Mouse (Mus musculus): ENCODE data around the gene Tuba1a. TPM values are rescaled to one million over a fixed set of nuclear protein-coding genes. Genes with fewer than 3 reads are reported as not detected.

The Tuba1a gene
- total and polyA plus RNA-seq, 3 experiments, result 153 to 533 (median 254) TPM

- Histone ChIP-seq H3K4me2 (ENCODE audit: insufficient read depth, low read depth, poor library complexity, severe bottlenecking) (no peak overlapping the region), H3K4me1 (ENCODE audit: control insufficient read depth in 1 of 2, insufficient read depth in 2 of 2) (peaks cover 3 to 22% of the 10 kb centered on the region in 2 experiments), H3K9me3 (replicated peaks; ENCODE audit: low read length) (peaks cover 3% of the 10 kb centered on the region), H3K79me2 (replicated peaks; ENCODE audit: control insufficient read depth, extremely low read depth, insufficient read depth, poor library complexity, severe bottlenecking) (no peaks in the 10 kb centered on the region), H3K4me3 (replicated peaks in 1 of 3; ENCODE audit: low read depth in 2 of 3, low read length in 2 of 3, poor library complexity in 1 of 3) (no peak overlapping the region), H3K9ac (ENCODE audit: insufficient read depth, low read depth) (no peak overlapping the region), H3K27me3 (replicated peaks) (peaks cover 3% of the 10 kb centered on the region), H3K36me3 (replicated peaks in 1 of 2; ENCODE audit: control insufficient read depth in 1 of 2, insufficient read depth in 1 of 2, low read length in 1 of 2) (no peaks in the 10 kb centered on the region), H3K27ac (ENCODE audit: insufficient read depth, low read depth) (no peak overlapping the region)
- DNase-seq (ENCODE audit: extremely low read depth), result no peak
- in situ Hi-C loops (cut with MboI; ENCODE audit: low pct_ligation_motif_present, low pct_unique_long_range_greater_than_20kb, low sequenced_read_pairs) (no loop called here), dilution Hi-C loops (cut with MboI; ENCODE audit: extremely low pct_ligation_motif_present, extremely low pct_unique_long_range_greater_than_20kb, low sequenced_read_pairs) (no loop called here)
- TF ChIP-seq CHD1 (IDR thresholded peaks at IDR 0.05; ENCODE audit: low read depth, low read length), result no peak
- TF ChIP-seq HCFC1 (IDR thresholded peaks at IDR 0.05; ENCODE audit: low read depth, low read length), result no peak
Observed at GRCm38 (mm10) chr15:98971111-98971510, 17.6 kb upstream of the Tuba1a start.

DNA sequence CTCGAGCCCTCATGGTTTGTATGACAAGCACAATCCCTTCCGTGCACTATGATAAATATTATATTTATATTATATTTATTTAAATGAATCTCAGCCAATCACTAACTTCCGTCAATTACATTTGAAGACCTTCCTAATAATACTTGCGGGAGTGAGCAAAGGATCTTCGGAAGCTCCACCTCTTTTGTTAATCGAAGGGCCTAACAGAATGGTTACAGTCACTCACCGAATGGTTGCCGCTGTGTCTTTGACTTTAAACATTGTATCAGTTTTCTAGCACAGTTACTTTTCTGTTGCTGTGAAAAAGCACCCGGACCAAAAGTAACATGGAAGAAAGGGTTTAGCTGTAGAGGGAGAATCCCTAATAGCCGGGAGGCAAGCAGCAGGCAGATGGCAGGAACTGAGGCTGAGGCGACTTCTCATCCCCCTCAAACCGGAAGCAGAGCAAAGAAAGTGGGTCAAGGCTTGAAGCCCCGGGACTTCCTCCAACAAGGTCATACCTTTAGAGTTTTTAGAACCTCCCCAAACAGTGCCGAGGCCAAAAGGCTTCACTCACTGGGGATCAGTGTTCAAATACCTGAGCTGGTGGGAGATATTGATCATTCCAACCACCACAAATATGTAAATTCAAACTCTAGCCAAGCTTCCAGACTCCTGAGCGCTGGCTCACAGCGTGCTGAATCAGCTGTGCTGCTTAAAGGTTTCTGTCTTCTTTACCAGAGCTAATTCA is 16.0 kb upstream of the Tuba1a start:
- Histone ChIP-seq H3K9me3 (replicated peaks; ENCODE audit: low read length) (peaks cover 3% of the 10 kb centered on the region), H3K4me3 (replicated peaks in 1 of 3; ENCODE audit: low read depth in 2 of 3, low read length in 2 of 3, poor library complexity in 1 of 3) (no peak overlapping the region), H3K4me1 (ENCODE audit: control insufficient read depth in 1 of 2, insufficient read depth in 2 of 2) (peaks cover 3 to 22% of the 10 kb centered on the region in 2 experiments), H3K4me2 (ENCODE audit: insufficient read depth, low read depth, poor library complexity, severe bottlenecking) (no peak overlapping the region), H3K27me3 (replicated peaks) (peaks cover 3% of the 10 kb centered on the region), H3K79me2 (replicated peaks; ENCODE audit: control insufficient read depth, extremely low read depth, insufficient read depth, poor library complexity, severe bottlenecking) (no peaks in the 10 kb centered on the region), H3K9ac (ENCODE audit: insufficient read depth, low read depth) (no peak overlapping the region), H3K36me3 (replicated peaks in 1 of 2; ENCODE audit: control insufficient read depth in 1 of 2, insufficient read depth in 1 of 2, low read length in 1 of 2) (no peaks in the 10 kb centered on the region), H3K27ac (ENCODE audit: insufficient read depth, low read depth) (no peak overlapping the region)
- dilution Hi-C loops (cut with MboI; ENCODE audit: extremely low pct_ligation_motif_present, extremely low pct_unique_long_range_greater_than_20kb, low sequenced_read_pairs), result no loop called here
- in situ Hi-C loops (cut with MboI; ENCODE audit: low pct_ligation_motif_present, low pct_unique_long_range_greater_than_20kb, low sequenced_read_pairs), result no loop called here
- TF ChIP-seq PAX5 (IDR thresholded peaks at IDR 0.05; ENCODE audit: low read length), result no peak
- TF ChIP-seq USF2 (conservative IDR thresholded peaks at IDR 0.05; ENCODE audit: low read depth, low read length), result no peak
- TF ChIP-seq ZC3H11A (IDR thresholded peaks at IDR 0.05; ENCODE audit: low read depth, low read length), result no peak
- no peak for TF ChIP-seq JUND (conservative IDR thresholded peaks at IDR 0.05; ENCODE audit: low read depth, low read length)
- no peak for TF ChIP-seq ZMIZ1 (IDR thresholded peaks at IDR 0.05; ENCODE audit: low read depth, low read length)
- no peak for TF ChIP-seq MAFK (IDR thresholded peaks at IDR 0.05; ENCODE audit: insufficient replicate concordance, low read length)
- TF ChIP-seq ETS1 (conservative IDR thresholded peaks at IDR 0.05; ENCODE audit: low read depth, low read length), result no peak
- TF ChIP-seq NELFE (IDR thresholded peaks at IDR 0.05; ENCODE audit: low read depth, low read length), result no peak
- TF ChIP-seq MYC (IDR thresholded peaks at IDR 0.05; ENCODE audit: low read depth, low read length), result no peak
- no peak for TF ChIP-seq EP300 (IDR thresholded peaks at IDR 0.05; ENCODE audit: low read length)
- TF ChIP-seq UBTF (IDR thresholded peaks at IDR 0.05; ENCODE audit: low read depth, low read length), result no peak
- no peak for TF ChIP-seq NRF1 (IDR thresholded peaks at IDR 0.05; ENCODE audit: low read depth, low read length)
- no peak for DNase-seq (ENCODE audit: extremely low read depth)

Data from CH12.LX (cell line).